Mouse (Mus musculus) cerebellum, adult 11-12 months (tissue): ENCODE results near the gene Efna5.

Experiments
- DNase-seq: peaks from one replicate; pipeline ENCODE4 v3.0.0; 2022

The Efna5 gene

DNA sequence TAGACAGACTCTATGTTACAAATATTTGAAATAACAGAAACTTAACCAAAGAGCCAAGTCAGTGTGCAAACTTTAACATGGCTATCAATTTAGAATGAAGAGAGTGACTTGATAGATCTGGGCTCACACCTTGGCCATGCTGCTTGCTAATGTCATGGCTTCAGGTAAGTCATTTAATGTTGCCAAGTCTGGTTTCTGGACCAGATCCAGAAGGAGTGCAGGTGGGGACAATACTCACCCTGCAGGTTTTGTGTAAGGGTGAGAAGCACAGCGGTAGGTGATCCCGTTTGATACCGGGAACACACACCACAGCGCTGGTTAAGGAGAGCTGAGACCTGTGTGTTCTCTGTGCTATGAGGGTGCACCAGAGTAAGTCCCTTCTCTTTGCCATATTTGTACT lies 135.8 kb downstream of the Efna5 start:
- DNase-seq, result no peak

GRCm38 (mm10) chr17:62744239-62744638 lies 136.9 kb downstream of the Efna5 start:
- no peak for DNase-seq

DNA sequence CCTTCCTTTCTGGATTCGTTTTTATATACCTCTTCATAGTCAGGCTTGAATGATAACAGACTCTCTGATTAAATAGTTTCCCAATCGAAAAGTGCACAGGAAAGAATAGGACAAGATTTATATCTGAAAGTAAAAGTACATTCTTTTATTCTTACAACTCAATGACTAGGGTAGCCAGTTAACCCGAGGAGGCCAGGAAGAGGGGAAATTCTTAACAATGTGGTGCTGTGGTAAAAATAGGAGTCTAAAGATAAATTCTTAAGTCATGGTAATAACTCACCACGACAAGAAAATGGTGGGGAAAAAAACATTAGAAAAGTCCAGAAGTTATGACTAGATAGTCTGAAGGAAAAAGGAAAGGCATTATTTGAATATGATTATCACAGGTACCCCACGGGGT lies 139.4 kb downstream of the Efna5 start:
- DNase-seq, result no peak

GRCm38 (mm10) chr17:62741020-62741419 lies 140.1 kb downstream of the Efna5 start:
- DNase-seq, result no peak

DNA sequence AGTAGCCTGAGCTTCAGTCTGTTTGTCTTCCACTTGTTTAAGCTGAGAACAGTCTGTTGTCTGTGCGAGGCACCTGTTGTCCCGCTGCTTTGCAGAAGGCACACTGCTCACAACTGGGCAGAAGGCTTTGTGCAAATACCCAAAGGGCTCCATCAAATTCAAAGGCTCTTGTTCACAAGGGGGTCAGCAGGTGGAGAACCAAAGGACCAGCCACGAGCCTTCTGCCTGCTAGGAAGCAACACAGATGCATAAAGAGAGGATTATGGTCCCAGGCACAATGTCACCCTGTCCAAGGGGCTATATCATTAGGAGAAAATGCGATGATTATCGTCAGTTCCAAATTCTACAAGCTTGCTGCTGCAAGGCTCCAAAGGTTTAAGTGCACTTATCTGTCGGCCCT lies 141.1 kb downstream of the Efna5 start:
- DNase-seq, result no peak

DNA sequence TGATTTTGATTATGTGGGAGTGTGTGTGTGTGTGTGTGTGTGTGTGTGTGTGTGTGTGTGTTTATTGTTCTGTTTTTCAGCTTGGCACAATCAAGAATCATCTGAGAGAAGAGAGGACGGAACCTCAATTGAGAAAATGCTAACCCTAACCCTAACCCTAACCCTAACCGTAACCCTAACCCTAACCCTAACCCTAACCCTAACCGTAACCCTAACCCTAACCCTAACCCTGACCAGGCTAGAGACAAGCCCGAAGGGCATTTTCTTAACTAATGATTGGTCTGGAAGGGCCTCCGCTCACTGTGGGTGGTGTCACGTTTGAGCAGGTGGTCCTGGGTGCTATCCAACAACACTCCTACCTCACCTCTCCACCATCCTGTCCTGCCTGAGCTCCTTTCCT lies 143.7 kb downstream of the Efna5 start:
- no peak for DNase-seq

GRCm38 (mm10) chr17:62735943-62736342 lies 145.2 kb downstream of the Efna5 start:
- DNase-seq, result no peak

- DNase-seq, result no peak
These were observed 146.2 kb downstream of the Efna5 start for GRCm38 (mm10) chr17:62734901-62735300.

- no peak for DNase-seq
These were observed 147.1 kb downstream of the Efna5 start for GRCm38 (mm10) chr17:62734067-62734466.

- no peak for DNase-seq
These were observed 151.2 kb downstream of the Efna5 start for GRCm38 (mm10) chr17:62729754-62730470.

DNA sequence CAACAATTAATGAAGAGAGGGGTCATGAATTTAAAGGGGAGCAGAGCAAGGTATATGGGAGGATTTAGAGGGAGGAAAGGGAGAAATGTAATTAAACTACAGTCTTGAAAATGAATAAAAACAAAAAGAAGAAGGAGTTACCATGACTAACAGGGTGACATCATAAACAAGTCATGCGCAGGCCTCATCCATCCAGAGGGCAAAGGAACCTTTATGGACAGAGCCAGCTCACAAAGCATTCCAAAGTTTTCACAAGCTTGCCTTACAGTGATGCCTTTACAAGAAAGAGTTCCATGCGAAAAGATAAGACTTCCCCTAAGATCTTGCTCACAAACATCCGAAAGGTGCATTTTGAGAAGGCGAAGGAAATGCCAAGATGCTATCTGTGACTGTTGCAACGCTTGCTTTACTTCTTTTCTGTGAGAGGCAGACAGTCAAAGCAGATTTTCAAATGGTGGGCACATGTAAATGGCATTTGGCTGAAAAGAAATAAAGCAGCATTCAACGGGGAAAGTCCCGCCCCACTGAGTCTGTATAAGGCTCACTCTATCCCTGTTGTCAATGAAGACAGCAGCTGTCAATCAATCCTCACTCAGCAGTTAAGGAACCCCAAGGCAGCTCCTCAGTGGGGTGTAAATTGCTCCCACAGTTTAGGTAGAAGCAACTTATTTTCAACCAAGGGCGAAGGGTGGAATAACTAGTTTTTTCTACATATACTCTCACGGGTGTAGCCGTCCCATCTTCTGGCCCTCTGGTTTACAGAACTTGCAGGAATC lies 152.8 kb downstream of the Efna5 start:
- no peak for DNase-seq

DNA sequence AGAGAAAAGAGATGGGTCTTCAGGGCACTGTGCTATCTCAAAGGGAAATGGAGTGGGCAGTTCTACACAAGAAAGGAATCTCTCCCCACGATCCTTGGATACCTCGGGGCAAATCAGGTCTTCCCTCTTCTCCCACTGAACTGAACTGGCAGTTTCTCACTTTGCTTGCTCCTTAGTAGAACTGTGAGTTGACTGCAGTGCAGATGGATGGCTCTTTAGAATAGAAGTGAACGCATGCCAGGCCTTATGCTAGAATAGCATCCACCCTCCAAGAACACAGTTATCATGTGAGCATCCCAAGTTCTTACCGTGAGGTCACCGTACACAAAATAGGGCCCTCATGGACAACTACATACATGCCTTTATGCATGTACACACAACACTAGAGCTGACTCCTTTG lies 155.0 kb downstream of the Efna5 start:
- no peak for DNase-seq

DNA sequence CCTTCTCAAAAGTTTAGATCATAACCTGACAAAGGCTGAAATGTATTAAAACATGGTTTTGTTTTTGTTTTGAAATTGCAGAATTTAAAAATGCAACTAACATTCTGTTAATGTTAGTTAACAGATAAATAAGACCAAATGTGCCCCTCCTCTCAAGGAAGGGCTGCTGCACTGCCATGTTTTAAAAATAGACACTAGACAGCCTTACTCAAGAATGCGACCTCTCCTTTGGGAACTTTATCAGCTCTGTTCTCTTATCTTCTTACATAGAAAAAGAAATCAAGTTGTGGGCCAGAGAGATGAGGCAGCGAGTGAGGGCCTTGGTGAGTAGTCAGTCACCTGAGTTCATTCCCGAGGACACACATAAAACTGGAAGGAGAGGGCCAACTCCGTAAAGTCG lies 158.2 kb downstream of the Efna5 start:
- DNase-seq, result no peak

GRCm38 (mm10) chr17:62721595-62721994 lies 159.5 kb downstream of the Efna5 start:
- no peak for DNase-seq

DNA sequence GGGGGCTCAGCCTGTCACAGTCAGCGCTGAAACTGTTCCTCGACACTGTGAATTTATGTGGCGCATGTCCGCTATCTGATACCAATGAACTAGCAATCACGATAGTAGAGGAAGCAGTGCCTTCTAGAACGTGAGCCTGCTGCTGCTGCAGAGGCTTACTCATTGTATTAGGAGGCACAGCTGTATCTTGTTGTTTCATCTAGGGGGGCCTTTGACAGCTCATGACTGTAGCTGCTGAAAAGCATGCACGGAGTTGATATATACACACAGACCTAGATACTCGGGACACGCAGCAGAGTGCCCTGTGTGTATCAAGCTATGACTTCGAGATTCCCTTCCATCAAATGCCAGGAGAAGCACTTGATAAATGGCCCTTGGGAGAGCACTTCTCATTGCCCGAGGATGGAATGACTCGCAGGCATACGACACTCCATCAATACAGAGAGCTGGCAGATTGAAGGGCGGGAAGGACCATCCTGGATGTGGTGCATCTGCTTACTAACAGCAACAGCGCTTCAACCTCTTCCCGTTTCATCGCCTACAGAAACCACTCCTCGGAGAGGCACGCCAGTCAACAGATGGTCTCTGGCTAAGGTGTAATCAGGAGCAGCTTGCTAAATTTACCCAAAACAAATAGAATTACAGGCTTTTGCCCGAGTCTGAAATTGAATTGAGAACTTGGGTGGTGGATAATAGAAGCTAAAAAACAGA lies 160.2 kb downstream of the Efna5 start:
- no peak for DNase-seq

- DNase-seq, result no peak
These were observed 163.5 kb downstream of the Efna5 start for GRCm38 (mm10) chr17:62717426-62718131.

GRCm38 (mm10) chr17:62713455-62713854 lies 167.7 kb downstream of the Efna5 start:
- no peak for DNase-seq

- DNase-seq, result no peak
These were observed 174.7 kb downstream of the Efna5 start for GRCm38 (mm10) chr17:62706418-62706817.

DNA sequence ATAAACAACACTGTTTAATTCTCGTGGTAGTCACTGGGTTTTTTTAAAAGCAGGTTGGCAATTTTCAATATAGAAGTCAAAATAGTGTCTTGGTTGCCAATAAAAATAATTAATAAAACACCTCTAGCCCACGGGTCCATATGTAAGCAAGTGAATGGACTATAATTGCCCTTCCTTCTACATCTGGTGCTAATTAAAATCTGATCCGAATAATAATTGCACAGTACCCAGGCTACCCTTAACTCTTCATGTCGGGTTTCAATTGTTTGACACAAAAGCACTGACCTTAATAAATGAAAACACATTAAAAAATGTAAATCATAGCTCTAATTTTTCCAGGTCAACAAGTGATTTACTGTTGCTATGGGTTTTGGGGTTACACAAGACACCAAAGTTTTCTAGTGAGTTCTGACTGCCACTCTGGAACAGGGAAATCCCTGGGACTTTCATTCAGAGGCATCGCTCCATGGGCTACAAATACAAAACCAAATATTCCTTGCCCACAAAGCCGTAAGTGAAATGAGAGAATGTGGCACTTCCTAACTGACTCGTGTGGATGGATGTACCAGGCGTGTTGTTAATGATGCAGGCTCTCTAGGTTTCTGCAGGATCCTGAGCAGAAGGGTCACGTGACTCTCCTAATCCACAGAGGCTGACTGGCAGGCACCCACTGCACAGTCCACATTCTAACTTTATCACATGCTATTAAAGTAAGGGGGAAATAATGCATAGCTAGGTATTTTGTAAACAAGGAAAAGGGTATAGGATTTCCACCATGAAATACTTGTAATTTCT lies 178.9 kb downstream of the Efna5 start:
- no peak for DNase-seq

- no peak for DNase-seq
These were observed 180.1 kb downstream of the Efna5 start for GRCm38 (mm10) chr17:62700791-62701602.

DNA sequence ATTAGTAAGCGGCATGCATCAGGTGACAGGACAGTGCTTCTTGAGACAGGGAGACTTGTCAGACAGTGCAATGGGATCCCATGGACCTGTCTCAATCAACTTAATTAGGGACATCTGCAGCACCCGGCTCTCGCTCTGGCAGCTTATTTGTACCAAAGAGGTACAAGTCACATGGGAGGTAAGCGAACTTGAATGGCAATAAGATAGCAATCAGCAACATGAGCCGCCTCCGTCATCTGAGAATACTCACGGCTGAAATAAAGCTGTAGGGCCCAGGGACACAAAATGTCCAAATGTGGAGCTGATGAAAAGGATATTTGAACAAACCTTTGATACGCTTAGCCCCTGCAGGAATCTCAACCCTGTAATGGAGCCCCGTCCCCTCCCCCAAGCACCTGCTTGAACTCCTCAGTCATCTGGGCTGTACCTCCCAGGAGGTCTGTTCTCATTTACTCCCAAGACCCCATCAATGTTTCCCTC lies 186.1 kb downstream of the Efna5 start:
- DNase-seq, result no peak
